Mouse (Mus musculus): ENCODE results near the gene Nop14.

- TF ChIP-seq GATA2 (IDR thresholded peaks at IDR 0.05; ENCODE audit: borderline replicate concordance, low read depth, low read length) (no peak), CTCF (IDR thresholded peaks at IDR 0.05; ENCODE audit: low read depth, low read length) (no peak)
Observed at GRCm38 (mm10) chr5:34692782-34693181, 32.8 kb upstream of the Nop14 start.
